Mouse (Mus musculus) embryonic fibroblast, embryonic 13.5 days (primary cell): ENCODE data around the gene Calr3.

ENCODE experiments used
- CTCF ChIP-seq: IDR thresholded peaks from 2 replicates; pipeline ENCODE4 v1.5.1; 2011; ENCODE audit warnings: mild to moderate bottlenecking, control low read depth, low read length, moderate library complexity, borderline replicate concordance; ENCODE audit not compliant: insufficient read depth
- POLR2A ChIP-seq: IDR thresholded peaks from 2 replicates; pipeline ENCODE4 v1.6.1; 2011; ENCODE audit warnings: low read depth, mild to moderate bottlenecking, control low read depth, low read length, moderate library complexity

DNA sequence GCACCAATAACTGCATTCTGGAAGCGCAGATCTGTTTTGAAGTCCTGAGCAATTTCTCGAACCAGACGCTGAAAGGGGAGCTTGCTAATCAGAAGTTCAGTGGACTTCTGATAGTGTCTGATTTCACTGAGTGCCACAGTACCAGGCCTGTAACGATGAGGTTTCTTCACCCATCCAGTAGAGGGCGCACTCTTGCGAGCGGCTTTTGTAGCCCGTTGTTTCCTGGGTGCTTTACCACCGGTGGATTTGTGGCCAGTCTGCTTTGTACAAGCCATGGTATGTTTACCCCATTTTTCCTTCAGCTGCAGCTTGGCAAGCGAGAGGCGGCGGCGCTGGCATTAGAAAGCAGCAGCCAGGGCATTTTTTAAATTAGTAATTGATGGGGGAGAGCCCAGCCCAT lies 14.0 kb downstream of the Calr3 start:
- no peak; the same call in 1 of the 2 replicates for TF ChIP-seq CTCF
- no peak for TF ChIP-seq POLR2A
